Mouse (Mus musculus) liver, adult 2 months (tissue): ENCODE measurements around the gene Ccdc175.

Source experiments
- CTCF ChIP-seq: fragments of 200-500 bp; IDR thresholded peaks from 2 replicates; pipeline ENCODE4 v1.5.1; 2011; ENCODE audit warnings: low read depth, low read length, control low read depth
- POLR2A ChIP-seq: fragments of 200-500 bp; IDR thresholded peaks from 2 replicates; pipeline ENCODE4 v1.6.1; 2011; ENCODE audit warnings: low read length, control low read depth; ENCODE audit not compliant: insufficient read depth; ENCODE audit errors: extremely low read depth

DNA sequence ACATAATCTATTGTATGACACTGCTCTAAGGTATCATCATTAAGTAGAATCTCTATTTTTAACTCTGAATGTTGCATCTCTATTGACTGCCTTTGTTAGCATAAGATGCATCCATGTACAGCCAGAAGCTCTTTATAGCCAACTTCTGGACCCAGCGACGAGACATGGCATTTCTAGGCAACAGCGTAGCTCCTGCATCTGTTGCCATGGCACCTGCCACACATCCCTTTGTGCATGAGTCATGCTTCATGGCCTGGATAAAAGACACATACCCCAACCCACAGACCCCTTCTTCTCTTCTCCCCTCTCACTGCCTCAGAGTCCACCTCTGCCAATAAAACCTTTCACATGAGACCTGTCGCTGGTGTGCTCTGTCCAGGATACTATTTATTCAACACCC is 34.0 kb downstream of the Ccdc175 start:
- TF ChIP-seq CTCF: no peak
- TF ChIP-seq POLR2A: no peak
